34 mouse cellular contexts compared by ENCODE assay signal in genomic region chr9:120315171-120315570, GRCm38 (mm10). TPM values are rescaled to one million over a fixed set of nuclear protein-coding genes. Genes with fewer than 3 reads are reported as not detected.
"Had no signal": no experiment of that assay in that cellular context is flagged by ENCODE, and none has a peak within 500 bp of the region (broad histone marks: within the 10 kb centered on the region; RNA-seq: fewer than 3 reads in every experiment).

No protein-coding gene starts in this region.

- DNase-seq: left cerebral cortex, postnatal 4 days; liver; liver, embryonic 13.5 days; liver, postnatal 0 days; lung, adult 18-20 months; lung, adult 2 months; lung, embryonic 14.5 days; lung, postnatal 10 days; lung, postnatal 14 days; lung, postnatal 36 days; lung, postnatal 4 days; midbrain, embryonic 14.5 days had no signal

- H3K27me3 ChIP-seq: limb, embryonic 12.5 days; limb, embryonic 13.5 days; limb, embryonic 15.5 days; liver, embryonic 12.5 days; liver, embryonic 13.5 days; liver, embryonic 15.5 days; lung, embryonic 15.5 days; midbrain, embryonic 12.5 days; midbrain, embryonic 13.5 days; midbrain, embryonic 15.5 days had no signal

- H3K4me2 ChIP-seq: limb, embryonic 12.5 days; limb, embryonic 13.5 days; limb, embryonic 15.5 days; liver, embryonic 11.5 days; liver, embryonic 12.5 days; liver, embryonic 13.5 days; liver, embryonic 15.5 days; lung, embryonic 14.5 days; lung, embryonic 15.5 days; midbrain, embryonic 11.5 days; midbrain, embryonic 12.5 days; midbrain, embryonic 13.5 days; midbrain, embryonic 15.5 days had no signal

- H3K36me3 ChIP-seq: limb, embryonic 10.5 days; limb, embryonic 12.5 days; limb, embryonic 13.5 days; limb, embryonic 15.5 days; liver, embryonic 12.5 days; liver, embryonic 13.5 days; liver, embryonic 15.5 days; lung, embryonic 15.5 days; midbrain, embryonic 10.5 days; midbrain, embryonic 12.5 days; midbrain, embryonic 13.5 days; midbrain, embryonic 15.5 days had no signal

- H3K27ac ChIP-seq: limb, embryonic 10.5 days; limb, embryonic 12.5 days; limb, embryonic 13.5 days; limb, embryonic 15.5 days; liver, embryonic 12.5 days; liver, embryonic 13.5 days; liver, embryonic 14.5 days; liver, embryonic 15.5 days; lung, embryonic 15.5 days; macrophage; midbrain, embryonic 10.5 days; midbrain, embryonic 12.5 days; midbrain, embryonic 13.5 days; midbrain, embryonic 15.5 days had no signal

- H3K9ac ChIP-seq: limb, embryonic 12.5 days; limb, embryonic 13.5 days; limb, embryonic 15.5 days; liver, embryonic 12.5 days; liver, embryonic 13.5 days; liver, embryonic 14.5 days; liver, embryonic 15.5 days; liver, postnatal 0 days; lung, embryonic 14.5 days; lung, embryonic 15.5 days; midbrain, embryonic 12.5 days; midbrain, embryonic 13.5 days; midbrain, embryonic 15.5 days had no signal

- H3K9me3 ChIP-seq: limb, embryonic 10.5 days; limb, embryonic 12.5 days; limb, embryonic 13.5 days; limb, embryonic 15.5 days; liver, embryonic 12.5 days; liver, embryonic 15.5 days; lung, embryonic 15.5 days; midbrain, embryonic 10.5 days; midbrain, embryonic 12.5 days; midbrain, embryonic 13.5 days; midbrain, embryonic 15.5 days had no signal

- H3K4me3 ChIP-seq: limb, embryonic 10.5 days; limb, embryonic 12.5 days; limb, embryonic 13.5 days; limb, embryonic 15.5 days; liver, embryonic 12.5 days; liver, embryonic 13.5 days; liver, embryonic 15.5 days; lung, embryonic 15.5 days; megakaryocyte, embryonic 14.5 days; midbrain, embryonic 10.5 days; midbrain, embryonic 12.5 days; midbrain, embryonic 13.5 days; midbrain, embryonic 15.5 days; myocyte had no signal

- ATAC-seq: liver, embryonic 12.5 days; liver, postnatal 0 days; lung, postnatal 0 days; midbrain, embryonic 13.5 days; midbrain, embryonic 15.5 days; midbrain, embryonic 16.5 days had no signal

- H3K4me1 ChIP-seq: limb, embryonic 10.5 days; limb, embryonic 12.5 days; limb, embryonic 13.5 days; limb, embryonic 15.5 days; liver, embryonic 12.5 days; liver, embryonic 13.5 days; liver, embryonic 15.5 days; lung, embryonic 15.5 days; megakaryocyte, embryonic 14.5 days; midbrain, embryonic 10.5 days; midbrain, embryonic 12.5 days; midbrain, embryonic 13.5 days; midbrain, embryonic 15.5 days had no signal

RNA-seq across cellular contexts. Expression of gene Myrip, which starts 13.9 kb away (rescaled TPM):
- total RNA-seq: megakaryocyte, adult 5-6 weeks; megakaryocyte-erythroid progenitor cell, adult 5-6 weeks; monocyte, adult 5-6 weeks had no signal
- polyA plus RNA-seq: limb, embryonic 10.5 days; macrophage had no signal
